Mouse (Mus musculus) embryonic facial prominence, embryonic 12.5 days (tissue): ENCODE measurements around the gene Ccr6. TPM values are rescaled to one million over a fixed set of nuclear protein-coding genes. Genes with fewer than 3 reads are reported as not detected.
A peak's percentile ranks its signal among the peaks of the same experiment; 100 is the strongest.
"Not testable (repeated sequence)": the region's sequence is repeated elsewhere in the genome, so short reads cannot be mapped to it uniquely, and the experiment has no call there.

Experiments
- ATAC-seq: fragments of 200-750 bp; cut with Nextera tagmentation; 2 replicates; pipeline ENCODE4 v1.8.0; 2017; ENCODE audit not compliant: insufficient number of reproducible peaks, insufficient read depth, low FRiP score, low TSS enrichment
- H3K27ac ChIP-seq: fragments of 300-500 bp; sonication (generic); 2 replicates; pipeline ENCODE4 v1.5.1; 2016; ENCODE audit warnings: mild to moderate bottlenecking
- H3K27me3 ChIP-seq: fragments of 300-500 bp; sonication (generic); 2 replicates; pipeline ENCODE4 v1.6.1; 2016; ENCODE audit warnings: mild to moderate bottlenecking, moderate library complexity
- H3K36me3 ChIP-seq: fragments of 300-500 bp; sonication (generic); 2 replicates; pipeline ENCODE4 v1.6.1; 2016; ENCODE audit warnings: mild to moderate bottlenecking
- H3K4me1 ChIP-seq: fragments of 300-500 bp; sonication (generic); 2 replicates; pipeline ENCODE4 v1.6.1; 2016
- H3K4me2 ChIP-seq: fragments of 300-500 bp; sonication (generic); replicated peaks from 2 replicates; pipeline ENCODE4 v1.6.1; 2016; ENCODE audit warnings: mild to moderate bottlenecking, moderate library complexity
- H3K4me3 ChIP-seq: fragments of 300-500 bp; sonication (generic); 2 replicates; pipeline ENCODE4 v1.5.1; 2016; ENCODE audit warnings: mild to moderate bottlenecking
- H3K9ac ChIP-seq: fragments of 300-500 bp; sonication (generic); 2 replicates; pipeline ENCODE4 v1.6.1; 2016; ENCODE audit warnings: mild to moderate bottlenecking, moderate library complexity
- H3K9me3 ChIP-seq: fragments of 300-500 bp; sonication (generic); 2 replicates; pipeline ENCODE4 v1.6.1; 2016; ENCODE audit warnings: mild to moderate bottlenecking, moderate library complexity
- WGBS: fragments of 180-500 bp; shearing (Covaris S2); methylation state at CpG from one replicate; pipeline ENCODE4 v1.1.7; 2016; 5-methylcytosine and 5-hydroxymethylcytosine counted together
- polyA plus RNA-seq: library from polyadenylated mRNA; unstranded; fragments of >200 nt; fragmentation: Nextera tagmentation; extraction: Ambion mirVana; gene quantifications from 2 replicates; pipeline ENCODE4 v1.2.1, GENCODE M21; 2016

Gene Ccr6
- polyA plus RNA-seq, 1 experiment from 2014 or later, result not detected

GRCm38 (mm10) chr17:8264638-8265037 lies 28.8 kb downstream of the Ccr6 start:
- not testable (repeated sequence) for H3K4me2 ChIP-seq, H3K27me3 ChIP-seq, H3K27ac ChIP-seq, H3K36me3 ChIP-seq, H3K4me1 ChIP-seq, H3K4me3 ChIP-seq, H3K9me3 ChIP-seq, ATAC-seq, H3K9ac ChIP-seq
- WGBS, result 16% methylated on average over 7 of the region's 7 CpGs

- Histone ChIP-seq H3K9me3 (no peaks in the 10 kb centered on the region), H3K36me3 (no peaks in the 10 kb centered on the region), H3K4me1 (no peaks in the 10 kb centered on the region), H3K4me3 (no peak overlapping the region), H3K27ac (no peak overlapping the region), H3K9ac (no peak overlapping the region), H3K27me3 (no peaks in the 10 kb centered on the region; the same call in 1 of the 2 replicates), H3K4me2 (no peak overlapping the region)
- 55% methylated on average over 6 of the region's 6 CpGs for WGBS
- ATAC-seq, result no peak
Measured at GRCm38 (mm10) chr17:8272054-8272749, 36.4 kb downstream of the Ccr6 start.

GRCm38 (mm10) chr17:8272951-8273350 lies 37.1 kb downstream of the Ccr6 start:
- Histone ChIP-seq H3K27ac (no peak overlapping the region), H3K27me3 (no peaks in the 10 kb centered on the region; the same call in 1 of the 2 replicates)

GRCm38 (mm10) chr17:8276071-8276470 lies 40.2 kb downstream of the Ccr6 start:
- Histone ChIP-seq H3K36me3 (no peaks in the 10 kb centered on the region), H3K4me1 (no peaks in the 10 kb centered on the region), H3K9me3 (no peaks in the 10 kb centered on the region), H3K9ac (no peak overlapping the region), H3K27me3 (no peaks in the 10 kb centered on the region; the same call in 1 of the 2 replicates), H3K4me2 (no peak overlapping the region), H3K4me3 (no peak overlapping the region), H3K27ac (no peak overlapping the region)
- no peak for ATAC-seq
- 72% methylated on average over 4 of the region's 4 CpGs for WGBS

More at GRCm38 (mm10) chr17:8272951-8273350, 37.1 kb downstream of the Ccr6 start:
- Histone ChIP-seq H3K36me3 (no peaks in the 10 kb centered on the region), H3K4me1 (no peaks in the 10 kb centered on the region), H3K4me3 (no peak overlapping the region), H3K4me2 (no peak overlapping the region), H3K9ac (no peak overlapping the region), H3K9me3 (no peaks in the 10 kb centered on the region)
- WGBS, result 69% methylated on average over 6 of the region's 6 CpGs
- ATAC-seq, result no peak

GRCm38 (mm10) chr17:8276680-8277079 lies 40.8 kb downstream of the Ccr6 start:
- Histone ChIP-seq H3K27ac (no peak overlapping the region), H3K27me3 (no peaks in the 10 kb centered on the region), H3K4me2 (no peak overlapping the region), H3K9me3 (no peaks in the 10 kb centered on the region), H3K4me1 (no peaks in the 10 kb centered on the region), H3K9ac (no peak overlapping the region), H3K4me3 (no peak overlapping the region), H3K36me3 (no peaks in the 10 kb centered on the region)
- 71% methylated on average over 7 of the region's 7 CpGs for WGBS
- no peak for ATAC-seq

GRCm38 (mm10) chr17:8277266-8277665 lies 41.4 kb downstream of the Ccr6 start:
- no peaks in the 10 kb centered on the region for H3K36me3 ChIP-seq
- H3K4me3 ChIP-seq, result no peak overlapping the region
- H3K9ac ChIP-seq, result no peak overlapping the region
- WGBS, result 84% methylated on average over 3 of the region's 3 CpGs
- no peaks in the 10 kb centered on the region for H3K4me1 ChIP-seq
- ATAC-seq, result no peak
- no peak overlapping the region for H3K27ac ChIP-seq
- no peaks in the 10 kb centered on the region for H3K9me3 ChIP-seq
- H3K4me2 ChIP-seq, result no peak overlapping the region
- H3K27me3 ChIP-seq, result no peaks in the 10 kb centered on the region

GRCm38 (mm10) chr17:8278356-8278755 lies 42.5 kb downstream of the Ccr6 start:
- no peak overlapping the region for H3K27ac ChIP-seq
- H3K4me2 ChIP-seq, result no peak overlapping the region
- ATAC-seq, result no peak
- no peaks in the 10 kb centered on the region for H3K9me3 ChIP-seq
- no peak overlapping the region for H3K9ac ChIP-seq
- WGBS, result 57% methylated on average over 3 of the region's 3 CpGs
- no peaks in the 10 kb centered on the region for H3K27me3 ChIP-seq
- H3K36me3 ChIP-seq, result no peaks in the 10 kb centered on the region
- H3K4me1 ChIP-seq, result no peaks in the 10 kb centered on the region
- H3K4me3 ChIP-seq, result no peak overlapping the region

- Histone ChIP-seq H3K36me3 (no peaks in the 10 kb centered on the region), H3K9ac (peak within 1 kb of the TSS; percentile 64), H3K4me3 (peak within 1 kb of the TSS; percentile 67), H3K27me3 (no peaks in the 10 kb centered on the region), H3K9me3 (no peaks in the 10 kb centered on the region), H3K4me1 (0 out of 2 replicates have a peak, but pooled peaks cover 3% of the 10 kb centered on the region), H3K27ac (peak within 1 kb of the TSS; percentile 87), H3K4me2 (peak within 1 kb of the TSS; percentile 99)
- ATAC-seq, result peak; percentile 77
- 2% methylated on average over 34 of the region's 35 CpGs for WGBS
Measured at GRCm38 (mm10) chr17:8282821-8283525, 47.1 kb downstream of the Ccr6 start, which contains the start of gene Mpc1. TSS of gene Mpc1 (plus strand) at chr17:8282904.

- Histone ChIP-seq H3K4me3 (peak overlapping the region; percentile 67), H3K27me3 (no peaks in the 10 kb centered on the region), H3K27ac (peak overlapping the region; percentile 87), H3K4me1 (0 out of 2 replicates have a peak, but pooled peaks cover 3% of the 10 kb centered on the region), H3K9ac (peak overlapping the region; percentile 64), H3K9me3 (no peaks in the 10 kb centered on the region), H3K36me3 (no peaks in the 10 kb centered on the region), H3K4me2 (peak overlapping the region; percentile 99)
- peak; percentile 97 for ATAC-seq
- under 1% methylated on average over 77 of the region's 77 CpGs for WGBS
Measured at GRCm38 (mm10) chr17:8283526-8284253, 47.8 kb downstream of the Ccr6 start.

GRCm38 (mm10) chr17:8284254-8284661 lies 48.4 kb downstream of the Ccr6 start:
- peak overlapping the region; percentile 67 for H3K4me3 ChIP-seq
- peak overlapping the region; percentile 64 for H3K9ac ChIP-seq
- H3K9me3 ChIP-seq, result no peaks in the 10 kb centered on the region
- H3K4me1 ChIP-seq, result 0 out of 2 replicates have a peak, but pooled peaks cover 3% of the 10 kb centered on the region
- ATAC-seq, result no peak
- H3K36me3 ChIP-seq, result peaks cover 1% of the 10 kb centered on the region; the same call in 1 of the 2 replicates
- no peaks in the 10 kb centered on the region for H3K27me3 ChIP-seq
- under 1% methylated on average over 30 of the region's 32 CpGs for WGBS
- peak overlapping the region; percentile 99 for H3K4me2 ChIP-seq
- no peak overlapping the region for H3K27ac ChIP-seq

- Histone ChIP-seq H3K9ac (no peak overlapping the region), H3K27me3 (no peaks in the 10 kb centered on the region), H3K4me1 (0 out of 2 replicates have a peak, but pooled peaks cover 3% of the 10 kb centered on the region), H3K27ac (no peak overlapping the region), H3K9me3 (no peaks in the 10 kb centered on the region), H3K4me2 (peak overlapping the region; percentile 99), H3K36me3 (peaks cover 3% of the 10 kb centered on the region; the same call in 1 of the 2 replicates), H3K4me3 (no peak overlapping the region; the same call in 1 of the 2 replicates)
- ATAC-seq, result no peak
- WGBS, result 38% methylated on average over 8 of the region's 8 CpGs
Measured at GRCm38 (mm10) chr17:8285056-8285455, 49.2 kb downstream of the Ccr6 start.
